Mouse (Mus musculus) neural tube, embryonic 15.5 days (tissue): ENCODE measurements at regions not wholly inside any gene's neighbourhood (a gene's known extent, or its start where the extent isn't known, plus 50 kb on each side); places are given as distances from the start of the nearest gene placed in this dataset.

Source experiments
- ATAC-seq: fragments of 200-750 bp; cut with Nextera tagmentation; 2 replicates; pipeline ENCODE4 v1.8.0; 2017; ENCODE audit warnings: mild to moderate bottlenecking, moderate TSS enrichment, moderate library complexity; ENCODE audit not compliant: low FRiP score
- H3K27ac ChIP-seq: fragments of 300-500 bp; sonication (generic); replicated peaks from 2 replicates; pipeline ENCODE4 v1.5.1; 2015; ENCODE audit warnings: mild to moderate bottlenecking, inconsistent platforms
- H3K27me3 ChIP-seq: fragments of 300-500 bp; sonication (generic); replicated peaks from 2 replicates; pipeline ENCODE4 v1.6.1; 2015; ENCODE audit warnings: inconsistent platforms
- H3K36me3 ChIP-seq: fragments of 300-500 bp; sonication (generic); 2 replicates; pipeline ENCODE4 v1.6.1; 2015; ENCODE audit warnings: inconsistent platforms
- H3K4me1 ChIP-seq: fragments of 300-500 bp; sonication (generic); 2 replicates; pipeline ENCODE4 v1.6.1; 2015; ENCODE audit warnings: inconsistent platforms
- H3K4me2 ChIP-seq: fragments of 300-500 bp; sonication (generic); 2 replicates; pipeline ENCODE4 v1.6.1; 2015; ENCODE audit warnings: inconsistent platforms, mild to moderate bottlenecking, moderate library complexity
- H3K4me3 ChIP-seq: fragments of 300-500 bp; sonication (generic); replicated peaks from 2 replicates; pipeline ENCODE4 v1.5.1; 2015; ENCODE audit warnings: mild to moderate bottlenecking, inconsistent platforms
- H3K9ac ChIP-seq: fragments of 300-500 bp; sonication (generic); replicated peaks from 2 replicates; pipeline ENCODE4 v1.6.1; 2015; ENCODE audit warnings: mild to moderate bottlenecking, inconsistent platforms
- H3K9me3 ChIP-seq: fragments of 300-500 bp; sonication (generic); replicated peaks from 2 replicates; pipeline ENCODE4 v1.6.1; 2016; ENCODE audit warnings: inconsistent platforms
- WGBS: fragments of 180-500 bp; shearing (Covaris S2); methylation state at CpG from one replicate; pipeline ENCODE4 v1.1.7; 2015; ENCODE audit warnings: mixed read lengths; 5-methylcytosine and 5-hydroxymethylcytosine counted together

GRCm38 (mm10) chr14:80789131-80789530, 805.2 kb downstream of the Olfm4 start:
- no peak overlapping the region for H3K9ac ChIP-seq
- 93% methylated on average over 1 of the region's 1 CpGs for WGBS
- H3K4me1 ChIP-seq, result no peaks in the 10 kb centered on the region
- no peak overlapping the region for H3K4me3 ChIP-seq
- H3K36me3 ChIP-seq, result no peaks in the 10 kb centered on the region
- H3K27ac ChIP-seq, result no peak overlapping the region
- no peaks in the 10 kb centered on the region for H3K9me3 ChIP-seq
- H3K27me3 ChIP-seq, result no peaks in the 10 kb centered on the region
- no peak overlapping the region for H3K4me2 ChIP-seq
- ATAC-seq, result no peak

- Histone ChIP-seq H3K27ac (no peak overlapping the region), H3K36me3 (no peaks in the 10 kb centered on the region), H3K9ac (no peak overlapping the region), H3K4me3 (no peak overlapping the region), H3K4me1 (no peaks in the 10 kb centered on the region), H3K27me3 (no peaks in the 10 kb centered on the region), H3K4me2 (no peak overlapping the region), H3K9me3 (no peaks in the 10 kb centered on the region)
- no peak for ATAC-seq
- WGBS, result 89% methylated on average over 6 of the region's 6 CpGs
These were observed 815.6 kb downstream of the Olfm4 start for GRCm38 (mm10) chr14:80799370-80799959.

- Histone ChIP-seq H3K9me3 (no peaks in the 10 kb centered on the region), H3K27ac (no peak overlapping the region), H3K36me3 (no peaks in the 10 kb centered on the region), H3K4me1 (no peaks in the 10 kb centered on the region), H3K9ac (no peak overlapping the region), H3K4me2 (no peak overlapping the region), H3K27me3 (no peaks in the 10 kb centered on the region), H3K4me3 (no peak overlapping the region)
- WGBS, result 81% methylated on average over 3 of the region's 3 CpGs
- no peak for ATAC-seq
These were observed 846.6 kb downstream of the Olfm4 start for GRCm38 (mm10) chr14:80830476-80830875.

GRCm38 (mm10) chr14:80844550-80844949, 860.7 kb downstream of the Olfm4 start:
- 78% methylated on average over 4 of the region's 4 CpGs for WGBS
- Histone ChIP-seq H3K27me3 (no peaks in the 10 kb centered on the region), H3K4me1 (peaks cover 11% of the 10 kb centered on the region; the same call in 1 of the 2 replicates), H3K36me3 (no peaks in the 10 kb centered on the region), H3K4me2 (no peak overlapping the region), H3K4me3 (no peak overlapping the region), H3K9ac (no peak overlapping the region), H3K27ac (no peak overlapping the region), H3K9me3 (no peaks in the 10 kb centered on the region)
- ATAC-seq, result no peak

GRCm38 (mm10) chr14:80845576-80846269, 861.8 kb downstream of the Olfm4 start:
- Histone ChIP-seq H3K36me3 (no peaks in the 10 kb centered on the region), H3K27me3 (no peaks in the 10 kb centered on the region), H3K4me1 (peaks cover 11% of the 10 kb centered on the region; the same call in 1 of the 2 replicates), H3K9ac (peak overlapping the region; percentile 22), H3K4me2 (peak overlapping the region; percentile 55), H3K27ac (peak overlapping the region; percentile 60), H3K9me3 (no peaks in the 10 kb centered on the region), H3K4me3 (peak overlapping the region; percentile 30)
- ATAC-seq, result peak; percentile 93
- WGBS, result 12% methylated on average over 14 of the region's 14 CpGs

GRCm38 (mm10) chr14:80846420-80847083, 862.7 kb downstream of the Olfm4 start:
- peak; percentile 57 for ATAC-seq
- H3K4me2 ChIP-seq, result peak overlapping the region; percentile 55

More at GRCm38 (mm10) chr14:80846420-80847083, 862.7 kb downstream of the Olfm4 start:
- no peaks in the 10 kb centered on the region for H3K9me3 ChIP-seq
- WGBS, result 54% methylated on average over 9 of the region's 9 CpGs
- H3K27ac ChIP-seq, result peak overlapping the region; percentile 60
- H3K27me3 ChIP-seq, result no peaks in the 10 kb centered on the region
- H3K36me3 ChIP-seq, result no peaks in the 10 kb centered on the region
- H3K4me3 ChIP-seq, result no peak overlapping the region
- peaks cover 11% of the 10 kb centered on the region; the same call in 1 of the 2 replicates for H3K4me1 ChIP-seq
- H3K9ac ChIP-seq, result peak overlapping the region; percentile 22; the same call in 1 of the 2 replicates
